Mouse (Mus musculus) ES-E14 (cell line): ENCODE data around the gene Zfp354b.

Experiments used
- CHD2 ChIP-seq: IDR thresholded peaks from 2 replicates; pipeline ENCODE4 v1.6.1; 2014; ENCODE audit warnings: mild to moderate bottlenecking, low read depth, low read length, inconsistent platforms
- HCFC1 ChIP-seq: IDR thresholded peaks from 2 replicates; pipeline ENCODE4 v1.6.1; 2012; ENCODE audit warnings: low read length, inconsistent platforms, borderline replicate concordance; ENCODE audit not compliant: insufficient read depth
- MAFK ChIP-seq: IDR thresholded peaks from 2 replicates; pipeline ENCODE4 v1.6.1; 2014; ENCODE audit warnings: mild to moderate bottlenecking, low read depth, low read length, inconsistent platforms; ENCODE audit not compliant: insufficient read depth
- ZC3H11A ChIP-seq: IDR thresholded peaks from 2 replicates; pipeline ENCODE4 v1.6.1; 2012; ENCODE audit warnings: low read depth, mild to moderate bottlenecking, inconsistent platforms, low read length, borderline replicate concordance
- ZNF384 ChIP-seq: IDR thresholded peaks from 2 replicates; pipeline ENCODE4 v1.6.1; 2012; ENCODE audit warnings: low read depth, low read length, inconsistent platforms

GRCm38 (mm10) chr11:50952290-50952689 is 20.9 kb upstream of the Zfp354b start:
- no peak for TF ChIP-seq ZNF384
- TF ChIP-seq CHD2, result no peak
- no peak for TF ChIP-seq ZC3H11A
- TF ChIP-seq MAFK, result no peak
- no peak for TF ChIP-seq HCFC1
